Comparison of ENCODE assay signal across 10 mouse cellular contexts in genomic region chr7:24153272-24153671, GRCm38 (mm10). TPM values are rescaled to one million over a fixed set of nuclear protein-coding genes. Genes with fewer than 3 reads are reported as not detected.
DNase-seq lines count a peak whose midpoint lies in the region; ATAC-seq and TF ChIP-seq lines count a peak whose summit lies in the region.
"Had no signal": no experiment of that assay in that cellular context is flagged by ENCODE, and none has a peak within 500 bp of the region (broad histone marks: within the 10 kb centered on the region; RNA-seq: fewer than 3 reads in every experiment).

No protein-coding gene starts in this region.

- H3K27ac ChIP-seq in hindbrain, postnatal 0 days = no peak overlapping the region
- H3K27ac ChIP-seq in hindbrain, embryonic 13.5 days = no peak overlapping the region
- H3K27ac ChIP-seq: limb, embryonic 13.5 days had no signal

- intact Hi-C loops in heart, postnatal 36 days (cut with DNase I) = no loop called here

- peaks cover 7% of the 10 kb centered on the region for H3K9me3 ChIP-seq in hindbrain, postnatal 0 days (ENCODE audit: low read length)
- no peaks in the 10 kb centered on the region for H3K9me3 ChIP-seq in hindbrain, embryonic 13.5 days

- no peaks in the 10 kb centered on the region for H3K4me1 ChIP-seq in hindbrain, postnatal 0 days (ENCODE audit: insufficient read depth, low read length)
- H3K4me1 ChIP-seq in hindbrain, embryonic 13.5 days (replicated peaks) = no peaks in the 10 kb centered on the region
- H3K4me1 ChIP-seq: limb, embryonic 13.5 days had no signal

- H3K36me3 ChIP-seq in hindbrain, postnatal 0 days (ENCODE audit: insufficient read depth, low read length) = no peaks in the 10 kb centered on the region
- no peaks in the 10 kb centered on the region for H3K36me3 ChIP-seq in hindbrain, embryonic 13.5 days
- H3K36me3 ChIP-seq: limb, embryonic 13.5 days had no signal

- H3K27me3 ChIP-seq in hindbrain, postnatal 0 days (ENCODE audit: insufficient read depth, low read length) = no peaks in the 10 kb centered on the region
- H3K27me3 ChIP-seq in hindbrain, embryonic 13.5 days = no peaks in the 10 kb centered on the region
- H3K27me3 ChIP-seq: limb, embryonic 13.5 days had no signal

- no peak overlapping the region for H3K4me2 ChIP-seq in hindbrain, postnatal 0 days (ENCODE audit: low read depth, low read length)
- H3K4me2 ChIP-seq in hindbrain, embryonic 13.5 days = no peak overlapping the region
- H3K4me2 ChIP-seq: limb, embryonic 13.5 days had no signal

- no peak overlapping the region for H3K4me3 ChIP-seq in hindbrain, postnatal 0 days (ENCODE audit: low read length)
- H3K4me3 ChIP-seq in hindbrain, embryonic 13.5 days = no peak overlapping the region
- H3K4me3 ChIP-seq: limb, embryonic 13.5 days had no signal

- WGBS in hindbrain, postnatal 0 days = 13% methylated on average over 1 of the region's 1 CpGs
- 7% methylated on average over 1 of the region's 1 CpGs for WGBS in hindbrain, embryonic 13.5 days

- no peak overlapping the region for H3K9ac ChIP-seq in hindbrain, postnatal 0 days (replicated peaks; ENCODE audit: low read length)
- no peak overlapping the region for H3K9ac ChIP-seq in hindbrain, embryonic 13.5 days
- H3K9ac ChIP-seq: limb, embryonic 13.5 days had no signal

- peak; percentile 5 for DNase-seq in hindbrain, postnatal 0 days (ENCODE audit: low spot score)
- peak; percentile 81 for DNase-seq in 416B (ENCODE audit: low read depth)
- DNase-seq in Muller cell, postnatal 12 days (ENCODE audit: inconsistent ontology term) = peak; percentile 17
- DNase-seq in kidney, postnatal 4 days = peak; percentile 44 to 54
- no peak for DNase-seq in right cerebral cortex, postnatal 25 days
- no peak for DNase-seq in urinary bladder, postnatal 10 days (ENCODE audit: low spot score)
- DNase-seq in heart, postnatal 36 days = no peak
- DNase-seq: heart, adult 18-20 months had no signal

- no peak for ATAC-seq in hindbrain, postnatal 0 days
- no peak for ATAC-seq in hindbrain, embryonic 13.5 days (ENCODE audit: low FRiP score)

- peak; percentile 47 for TF ChIP-seq CTCF in hindbrain, postnatal 0 days (IDR thresholded peaks at IDR 0.05; ENCODE audit: low read depth)

RNA-seq across cellular contexts. Expression of gene Zfp235, which starts 19.3 kb away (rescaled TPM):
- 17.0 and 19.6 TPM in 2 replicates for total RNA-seq in hindbrain, postnatal 0 days (2014; rRNA removed)
- 20.0 and 20.4 TPM in 2 replicates for polyA plus RNA-seq in hindbrain, postnatal 0 days (2015; fragmentation: Nextera tagmentation; extraction: Ambion mirVana)
- 20.0 and 20.8 TPM in 2 replicates for polyA plus RNA-seq in hindbrain, embryonic 13.5 days (2015; fragmentation: Nextera tagmentation; extraction: Ambion mirVana)
- 1 to 10 TPM; 5.5 to 6.0 TPM for total RNA-seq in heart, postnatal 36 days (2021)

RNA-seq across cellular contexts. Expression of gene Zfp114, which starts 21.6 kb away (rescaled TPM):
- total RNA-seq in hindbrain, postnatal 0 days (2014; rRNA removed) = 5.4 and 5.5 TPM in 2 replicates
- 2.5 and 3.0 TPM in 2 replicates for polyA plus RNA-seq in hindbrain, postnatal 0 days (2015; fragmentation: Nextera tagmentation; extraction: Ambion mirVana)
- polyA plus RNA-seq in hindbrain, embryonic 13.5 days (2015; fragmentation: Nextera tagmentation; extraction: Ambion mirVana) = 5.0 and 5.9 TPM in 2 replicates
- under 1 TPM in 1 of 2 experiments, not detected in 1; 0.11 TPM for total RNA-seq in heart, postnatal 36 days (2021)
- total RNA-seq: heart, adult 18-20 months had no signal

RNA-seq across cellular contexts. Expression of gene Zfp112, which starts 41.2 kb away (rescaled TPM):
- 5.0 and 7.3 TPM in 2 replicates for total RNA-seq in hindbrain, postnatal 0 days (2014; rRNA removed)
- 4.1 and 4.5 TPM in 2 replicates for polyA plus RNA-seq in hindbrain, postnatal 0 days (2015; fragmentation: Nextera tagmentation; extraction: Ambion mirVana)
- 10.2 and 12.4 TPM in 2 replicates for polyA plus RNA-seq in hindbrain, embryonic 13.5 days (2015; fragmentation: Nextera tagmentation; extraction: Ambion mirVana)
- 1 to 10 TPM; 2.8 to 3.7 TPM for total RNA-seq in heart, postnatal 36 days (2021)

RNA-seq across cellular contexts. Expression of gene Zfp111, which starts 58.0 kb away (rescaled TPM):
- 3.7 and 5.9 TPM in 2 replicates for total RNA-seq in hindbrain, postnatal 0 days (2014; rRNA removed)
- 2.0 and 2.5 TPM in 2 replicates for polyA plus RNA-seq in hindbrain, postnatal 0 days (2015; fragmentation: Nextera tagmentation; extraction: Ambion mirVana)
- polyA plus RNA-seq in hindbrain, embryonic 13.5 days (2015; fragmentation: Nextera tagmentation; extraction: Ambion mirVana) = 5.3 and 5.5 TPM in 2 replicates
- total RNA-seq in heart, postnatal 36 days (2021) = 1 to 10 TPM; 3.8 to 4.3 TPM

Comparison
In these comparisons a context has a peak if more than half of its experiments do, and no peak if none do; other contexts are left out.
1. DNase-seq: peak in hindbrain, postnatal 0 days (single experiment), 416B (single experiment), Muller cell, postnatal 12 days (single experiment) and kidney, postnatal 4 days (2 of 2); none in right cerebral cortex, postnatal 25 days (single experiment), urinary bladder, postnatal 10 days (single experiment) and heart, postnatal 36 days (0 of 2).